ENCODE assay signal across 8 mouse cellular contexts in the genomic region with DNA sequence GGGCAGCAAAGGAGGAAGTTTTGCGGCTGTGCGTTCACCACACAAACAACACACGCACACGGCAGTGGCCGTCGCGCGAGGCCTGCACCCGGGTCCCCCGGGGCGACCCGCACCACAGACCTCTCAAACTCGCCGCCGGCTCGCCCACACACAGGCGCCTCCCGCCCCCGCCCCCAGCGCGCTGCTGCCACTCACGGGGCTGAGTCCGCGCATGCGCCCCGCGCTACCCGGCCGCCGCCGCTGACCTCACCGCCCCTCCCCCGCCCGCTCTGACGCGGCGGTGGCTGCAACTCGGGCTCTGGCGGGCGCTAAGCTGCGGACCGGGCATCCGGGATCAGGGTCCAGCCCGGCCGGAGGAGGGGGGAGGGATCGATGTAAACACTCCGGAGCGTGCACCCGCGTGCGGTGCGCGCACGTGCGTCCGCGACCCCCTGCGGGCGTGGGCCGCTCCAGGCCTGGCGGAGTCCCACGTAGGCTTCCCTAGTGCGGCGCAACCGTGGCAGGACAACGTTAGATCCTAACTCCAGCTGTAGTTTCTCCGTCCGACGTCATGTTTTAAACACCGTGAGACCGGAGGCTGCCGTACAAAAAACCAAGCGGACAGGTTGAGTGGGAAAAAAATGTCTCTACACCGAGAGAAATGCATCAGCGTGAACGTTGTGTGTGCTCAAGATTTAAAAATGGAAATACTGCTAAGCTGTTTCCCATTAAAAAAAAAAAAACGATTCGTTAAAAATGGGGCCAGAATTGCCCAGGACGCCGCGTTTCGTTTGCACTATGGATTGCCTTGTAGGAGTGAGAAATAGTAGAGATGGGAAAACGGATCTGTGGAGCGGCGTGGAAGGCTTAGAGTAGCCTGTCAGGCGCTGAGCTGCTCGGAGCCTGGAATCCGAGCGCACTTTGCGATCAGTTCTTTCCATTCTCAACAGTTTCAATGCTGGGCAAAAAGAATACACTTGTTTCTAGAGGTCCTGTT. TPM values are rescaled to one million over a fixed set of nuclear protein-coding genes. Genes with fewer than 3 reads are reported as not detected.
A peak's percentile ranks its signal among the peaks of the same experiment; 100 is the strongest.
DNase-seq lines count a peak whose midpoint lies in the region; ATAC-seq and TF ChIP-seq lines count a peak whose summit lies in the region.

No protein-coding gene starts in this region.

- H3K4me2 ChIP-seq in forebrain, postnatal 0 days (ENCODE audit: low read depth) = peak overlapping the region; percentile 55
- H3K4me2 ChIP-seq in lung, postnatal 0 days (replicated peaks; ENCODE audit: low read depth, low read length) = peak overlapping the region; percentile 77

- H3K4me3 ChIP-seq in MEL (ENCODE audit: control insufficient read depth in 1 of 2, insufficient read depth in 1 of 2, low read depth in 2 of 2, low read length in 2 of 2) = peak overlapping the region; percentile 88 to 95
- H3K4me3 ChIP-seq in cerebellum, adult 2 months (replicated peaks; ENCODE audit: insufficient read depth, low read depth, low read length) = peak overlapping the region; percentile 92
- peak overlapping the region; percentile 96 for H3K4me3 ChIP-seq in forebrain, postnatal 0 days (ENCODE audit: low read depth, low read length)
- H3K4me3 ChIP-seq in lung, postnatal 0 days (ENCODE audit: low read depth, low read length) = peak overlapping the region; percentile 82

- TF ChIP-seq EP300 in MEL (IDR thresholded peaks at IDR 0.05; ENCODE audit: low read depth in 1 of 2, low read length in 2 of 2) = peak in 1 of 2 experiments; percentile 59
- 0 out of 2 replicates have a peak, but pooled peaks have one; percentile 8 for TF ChIP-seq EP300 in lung, postnatal 0 days (IDR thresholded peaks at IDR 0.05)

- H3K27ac ChIP-seq in MEL (ENCODE audit: control insufficient read depth, low read depth, low read length) = peak overlapping the region; percentile 98
- peak overlapping the region; percentile 97 for H3K27ac ChIP-seq in cerebellum, adult 2 months (ENCODE audit: insufficient read depth, low read length)
- H3K27ac ChIP-seq in forebrain, postnatal 0 days (ENCODE audit: low read depth, low read length) = peak overlapping the region; percentile 99
- peak overlapping the region; percentile 100 for H3K27ac ChIP-seq in lung, postnatal 0 days (ENCODE audit: low read length)

- DNase-seq in MEL (ENCODE audit: low read depth, low spot score) = peak; percentile 98
- peak; percentile 99 for DNase-seq in cerebellum, adult 2 months
- peak; percentile 99 for DNase-seq in forebrain, postnatal 0 days
- DNase-seq in layer of hippocampus, adult 9-11 months = peak; percentile 97
- peak; percentile 98 for DNase-seq in lung, postnatal 0 days (ENCODE audit: low spot score)
- peak; percentile 97 for DNase-seq in ovary, postnatal 14 days (ENCODE audit: low spot score)
- peak; percentile 95 for DNase-seq in thymus, postnatal 14 days

- H3K79me2 ChIP-seq in MEL (ENCODE audit: control insufficient read depth, insufficient read depth, low read length, poor library complexity) = peaks cover 43% of the 10 kb centered on the region

- peaks cover 8% of the 10 kb centered on the region in 2 experiments for H3K4me1 ChIP-seq in MEL (ENCODE audit: control insufficient read depth in 1 of 2, insufficient read depth in 2 of 2, low read length in 2 of 2)
- peaks cover 5% of the 10 kb centered on the region; the same call in 1 of the 2 replicates for H3K4me1 ChIP-seq in cerebellum, adult 2 months (ENCODE audit: control insufficient read depth, insufficient read depth, low read length)
- H3K4me1 ChIP-seq in forebrain, postnatal 0 days (ENCODE audit: insufficient read depth) = peaks cover 10% of the 10 kb centered on the region
- peaks cover 4% of the 10 kb centered on the region; the same call in 1 of the 2 replicates for H3K4me1 ChIP-seq in lung, postnatal 0 days (ENCODE audit: insufficient read depth, low read depth, low read length)

- no peaks in the 10 kb centered on the region for H3K9me3 ChIP-seq in MEL (replicated peaks; ENCODE audit: insufficient read depth, low read length)
- no peaks in the 10 kb centered on the region for H3K9me3 ChIP-seq in forebrain, postnatal 0 days (ENCODE audit: low read length)
- H3K9me3 ChIP-seq in lung, postnatal 0 days (ENCODE audit: low read length) = no peaks in the 10 kb centered on the region

- peaks cover 0 to 22% of the 10 kb centered on the region in 2 experiments; a peak in 2 of 4 replicates for H3K36me3 ChIP-seq in MEL (ENCODE audit: control insufficient read depth in 1 of 2, insufficient read depth in 2 of 2, low read length in 2 of 2)
- H3K36me3 ChIP-seq in forebrain, postnatal 0 days (ENCODE audit: insufficient read depth) = no peaks in the 10 kb centered on the region
- no peaks in the 10 kb centered on the region for H3K36me3 ChIP-seq in lung, postnatal 0 days (ENCODE audit: insufficient read depth, low read length)

- peak; percentile 86 for ATAC-seq in forebrain, postnatal 0 days
- peak; percentile 53 to 74 for ATAC-seq in hematopoietic stem cell, adult 5-6 weeks (replicated peaks in 1 of 2; ENCODE audit: insufficient read depth in 1 of 2, low FRiP score in 2 of 2, low TSS enrichment in 1 of 2, low read depth in 1 of 2, poor library complexity in 2 of 2, severe bottlenecking in 2 of 2)
- peak; percentile 83 for ATAC-seq in lung, postnatal 0 days

- peak in 1 of 3 experiments; percentile 24; a peak in 2 of 6 replicates for TF ChIP-seq CTCF in MEL (IDR thresholded peaks at IDR 0.05 in 2 of 3, conservative IDR thresholded peaks at IDR 0.05 in 1 of 3; ENCODE audit: control insufficient read depth in 1 of 3, insufficient read depth in 1 of 3, low read depth in 2 of 3, low read length in 3 of 3, poor library complexity in 1 of 3, severe bottlenecking in 1 of 3)
- TF ChIP-seq CTCF in cerebellum, adult 2 months (IDR thresholded peaks at IDR 0.05; ENCODE audit: borderline replicate concordance, insufficient read depth, low read depth, low read length) = no peak
- TF ChIP-seq CTCF in forebrain, postnatal 0 days (IDR thresholded peaks at IDR 0.05; ENCODE audit: low read depth) = no peak; the same call in 1 of the 2 replicates
- peak; percentile 30 for TF ChIP-seq CTCF in lung, postnatal 0 days (IDR thresholded peaks at IDR 0.05)

- TF ChIP-seq RAD21 in MEL (IDR thresholded peaks at IDR 0.05; ENCODE audit: low read depth, low read length) = no peak

- H3K27me3 ChIP-seq in MEL (ENCODE audit: control insufficient read depth in 1 of 2, insufficient read depth in 2 of 2, low read length in 2 of 2) = no peaks in the 10 kb centered on the region; a peak in 1 of 4 replicates
- no peaks in the 10 kb centered on the region for H3K27me3 ChIP-seq in cerebellum, adult 2 months (ENCODE audit: control insufficient read depth, insufficient read depth, low read length)
- H3K27me3 ChIP-seq in forebrain, postnatal 0 days (ENCODE audit: insufficient read depth, low read length) = no peaks in the 10 kb centered on the region
- no peaks in the 10 kb centered on the region for H3K27me3 ChIP-seq in lung, postnatal 0 days (replicated peaks; ENCODE audit: insufficient read depth, low read length)

- peak; percentile 70 to 97 for TF ChIP-seq POLR2A in MEL (IDR thresholded peaks at IDR 0.05; ENCODE audit: control insufficient read depth in 1 of 2, insufficient read depth in 1 of 2, low read depth in 1 of 2, low read length in 2 of 2, poor library complexity in 1 of 2)
- peak; percentile 59 for TF ChIP-seq POLR2A in cerebellum, adult 2 months (IDR thresholded peaks at IDR 0.05; ENCODE audit: borderline replicate concordance, insufficient read depth, low read length)

- under 1% methylated on average over 89 of the region's 90 CpGs for WGBS in cerebellum, adult 2 months
- under 1% methylated on average over 76 of the region's 90 CpGs for WGBS in forebrain, postnatal 0 days
- WGBS in lung, postnatal 0 days = under 1% methylated on average over 75 of the region's 90 CpGs

- H3K9ac ChIP-seq in MEL (ENCODE audit: control insufficient read depth, low read depth, low read length, poor library complexity, severe bottlenecking) = peak overlapping the region; percentile 98
- H3K9ac ChIP-seq in forebrain, postnatal 0 days = peak overlapping the region; percentile 96
- H3K9ac ChIP-seq in lung, postnatal 0 days (replicated peaks; ENCODE audit: low read depth) = peak overlapping the region; percentile 95

TF ChIP-seq in MEL, 35 proteins besides CTCF, POLR2A, EP300 and RAD21 (continues in another document):
- no peak for TF ChIP-seq JUND (IDR thresholded peaks at IDR 0.05; ENCODE audit: low read depth, low read length)
- no peak; the same call in 1 of the 2 replicates for TF ChIP-seq RCOR1 (IDR thresholded peaks at IDR 0.05; ENCODE audit: low read depth, low read length)
- TF ChIP-seq MAFK (IDR thresholded peaks at IDR 0.05; ENCODE audit: borderline replicate concordance, low read depth, low read length) = no peak; the same call in 1 of the 2 replicates
- no peak for TF ChIP-seq POLR2AphosphoS5 (IDR thresholded peaks at IDR 0.05; ENCODE audit: borderline replicate concordance, low read depth, low read length)
- TF ChIP-seq MEF2A (IDR thresholded peaks at IDR 0.05; ENCODE audit: extremely low read depth, insufficient replicate concordance, low read depth, low read length, poor library complexity, severe bottlenecking) = peak; percentile 63; the same call in 1 of the 2 replicates
- peak; percentile 67 for TF ChIP-seq CHD2 (IDR thresholded peaks at IDR 0.05; ENCODE audit: low read length)
- peak; percentile 91 for TF ChIP-seq ETS1 (IDR thresholded peaks at IDR 0.05; ENCODE audit: low read depth, low read length)
- TF ChIP-seq USF1 (IDR thresholded peaks at IDR 0.05; ENCODE audit: low read depth, low read length) = peak; percentile 60
- no peak for TF ChIP-seq GABPA (IDR thresholded peaks at IDR 0.05; ENCODE audit: low read depth, low read length)

RNA-seq across cellular contexts. Expression of a gene that starts 1.1 kb away (rescaled TPM):
- total RNA-seq in MEL (2012; rRNA removed) = 26.2 and 28.1 TPM in 2 replicates
- polyA plus RNA-seq in MEL (2012; ENCODE audit: insufficient read depth in 1 of 2, insufficient read length in 2 of 2, low read depth in 1 of 2, low replicate concordance in 2 of 2, missing spikeins in 1 of 2) = 10 to 100 TPM; 23.8 to 34.0 TPM
- polyA plus RNA-seq in cerebellum, adult 2 months (2012; rRNA removed) = 56.3 and 60.0 TPM in 2 replicates
- total RNA-seq in forebrain, postnatal 0 days (2014; rRNA removed) = 46.7 and 58.9 TPM in 2 replicates
- polyA plus RNA-seq in forebrain, postnatal 0 days (2015; fragmentation: Nextera tagmentation; extraction: Ambion mirVana) = 6.1 and 11.3 TPM in 2 replicates
- 48.5 and 73.4 TPM in 2 replicates for total RNA-seq in hematopoietic stem cell, adult 5-6 weeks (2017)
- polyA plus RNA-seq in lung, postnatal 0 days (2015; fragmentation: Nextera tagmentation; extraction: Ambion mirVana) = 9.5 and 12.1 TPM in 2 replicates

RNA-seq across cellular contexts. Expression of a gene that starts 16.2 kb away (rescaled TPM):
- not detected in 2 replicates for total RNA-seq in MEL (2012; rRNA removed)
- polyA plus RNA-seq in MEL (2012; ENCODE audit: insufficient read depth in 1 of 2, insufficient read length in 2 of 2, low read depth in 1 of 2, low replicate concordance in 2 of 2, missing spikeins in 1 of 2) = not detected
- 0.13 TPM in 1 of 2 replicates, not detected in the other for polyA plus RNA-seq in cerebellum, adult 2 months (2012; rRNA removed)
- total RNA-seq in forebrain, postnatal 0 days (2014; rRNA removed) = not detected in 2 replicates
- polyA plus RNA-seq in forebrain, postnatal 0 days (2015; fragmentation: Nextera tagmentation; extraction: Ambion mirVana) = not detected in 2 replicates
- not detected in 2 replicates for total RNA-seq in hematopoietic stem cell, adult 5-6 weeks (2017)
- polyA plus RNA-seq in lung, postnatal 0 days (2015; fragmentation: Nextera tagmentation; extraction: Ambion mirVana) = not detected in 2 replicates

Comparison
In these comparisons a context has a peak if more than half of its experiments do, and no peak if none do; other contexts are left out.
1. Peak in every context shown above with its lines: DNase-seq, ATAC-seq, H3K4me3 ChIP-seq and H3K27ac ChIP-seq.